Mouse (Mus musculus) intestine, embryonic 15.5 days (tissue): ENCODE measurements around the gene Sirt1. TPM values are rescaled to one million over a fixed set of nuclear protein-coding genes. Genes with fewer than 3 reads are reported as not detected.

Experiments used
- ATAC-seq: fragments of 200-750 bp; cut with Nextera tagmentation; 2 replicates; pipeline ENCODE4 v1.8.0; 2017; ENCODE audit warnings: moderate TSS enrichment, moderate library complexity
- H3K27ac ChIP-seq: fragments of 300-500 bp; sonication (generic); 2 replicates; pipeline ENCODE4 v1.5.1; 2015; ENCODE audit warnings: mild to moderate bottlenecking, inconsistent platforms
- H3K27me3 ChIP-seq: fragments of 300-500 bp; sonication (generic); replicated peaks from 2 replicates; pipeline ENCODE4 v1.6.1; 2015; ENCODE audit warnings: inconsistent platforms
- H3K36me3 ChIP-seq: fragments of 300-500 bp; sonication (generic); 2 replicates; pipeline ENCODE4 v1.6.1; 2015; ENCODE audit warnings: inconsistent platforms
- H3K4me1 ChIP-seq: fragments of 300-500 bp; sonication (generic); replicated peaks from 2 replicates; pipeline ENCODE4 v1.6.1; 2015; ENCODE audit warnings: inconsistent platforms
- H3K4me2 ChIP-seq: fragments of 300-500 bp; sonication (generic); replicated peaks from 2 replicates; pipeline ENCODE4 v1.6.1; 2015; ENCODE audit warnings: mild to moderate bottlenecking, inconsistent platforms
- H3K4me3 ChIP-seq: fragments of 300-500 bp; sonication (generic); replicated peaks from 2 replicates; pipeline ENCODE4 v1.5.1; 2015; ENCODE audit warnings: inconsistent platforms
- H3K9ac ChIP-seq: fragments of 300-500 bp; sonication (generic); 2 replicates; pipeline ENCODE4 v1.6.1; 2015; ENCODE audit warnings: inconsistent platforms
- H3K9me3 ChIP-seq: fragments of 300-500 bp; sonication (generic); 2 replicates; pipeline ENCODE4 v1.6.1; 2016; ENCODE audit warnings: inconsistent platforms
- WGBS: fragments of 180-500 bp; shearing (Covaris S2); methylation state at CpG from one replicate; pipeline ENCODE4 v1.1.7; 2015; 5-methylcytosine and 5-hydroxymethylcytosine counted together
- polyA plus RNA-seq: library from polyadenylated mRNA; unstranded; fragments of >200 nt; fragmentation: Nextera tagmentation; extraction: Ambion mirVana; gene quantifications from 2 replicates; pipeline ENCODE4 v1.2.1, GENCODE M21; 2015

The Sirt1 gene
- polyA plus RNA-seq, 1 experiment from 2014 or later, result 5.2 TPM

DNA sequence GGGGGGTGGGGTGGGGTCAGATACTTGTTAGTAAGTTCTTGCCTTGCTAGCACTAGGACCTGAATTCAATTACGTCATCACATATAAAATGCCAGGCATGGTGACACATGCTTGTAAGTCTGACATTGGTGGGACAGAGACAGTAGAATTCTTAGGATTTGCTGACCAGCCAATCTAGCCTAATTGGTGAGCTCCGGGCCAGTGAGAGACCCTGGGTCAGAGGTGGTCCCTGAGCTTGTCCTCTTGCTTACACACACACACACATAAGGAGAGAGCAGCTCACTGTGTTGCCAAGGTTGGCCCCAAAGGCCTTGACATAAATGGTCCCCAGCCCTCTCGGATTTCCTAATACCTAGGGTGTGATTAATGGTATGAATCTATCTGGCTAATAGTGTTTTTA, 101.7 kb downstream of the Sirt1 start:
- H3K4me3 ChIP-seq, result no peak overlapping the region
- no peak for ATAC-seq
- no peak overlapping the region for H3K27ac ChIP-seq
- no peaks in the 10 kb centered on the region; the same call in none of the 2 replicates for H3K36me3 ChIP-seq
- H3K4me2 ChIP-seq, result no peak overlapping the region
- WGBS, result 91% methylated on average over 3 of the region's 3 CpGs
- H3K27me3 ChIP-seq, result no peaks in the 10 kb centered on the region
- no peaks in the 10 kb centered on the region for H3K4me1 ChIP-seq
- H3K9ac ChIP-seq, result no peak overlapping the region
- no peaks in the 10 kb centered on the region for H3K9me3 ChIP-seq

DNA sequence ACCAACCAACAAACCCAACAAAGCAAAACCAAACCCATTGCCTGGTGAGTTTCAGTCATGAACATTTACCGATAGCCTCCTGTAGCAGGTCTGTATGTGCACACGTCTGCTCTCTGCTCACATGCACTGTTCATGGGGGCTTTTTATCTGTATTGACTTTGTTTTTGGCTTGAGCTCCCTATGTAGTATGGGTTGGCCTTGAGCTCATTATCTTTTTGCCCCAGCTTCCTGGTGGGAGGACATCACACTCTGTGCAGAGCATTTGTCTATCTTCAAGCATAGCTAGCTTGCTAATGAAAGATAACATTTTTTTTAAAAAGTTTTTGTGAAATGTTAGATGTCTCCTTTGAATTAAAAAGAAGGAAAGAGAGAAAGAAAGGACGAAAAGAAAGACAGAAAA, 104.5 kb downstream of the Sirt1 start:
- Histone ChIP-seq H3K9ac (no peak overlapping the region), H3K4me1 (no peaks in the 10 kb centered on the region), H3K36me3 (no peaks in the 10 kb centered on the region; the same call in none of the 2 replicates), H3K9me3 (no peaks in the 10 kb centered on the region), H3K4me2 (no peak overlapping the region), H3K4me3 (no peak overlapping the region), H3K27ac (no peak overlapping the region), H3K27me3 (no peaks in the 10 kb centered on the region)
- 90% methylated on average over 3 of the region's 3 CpGs for WGBS
- peak; percentile 56; the same call in 1 of the 2 replicates for ATAC-seq

DNA sequence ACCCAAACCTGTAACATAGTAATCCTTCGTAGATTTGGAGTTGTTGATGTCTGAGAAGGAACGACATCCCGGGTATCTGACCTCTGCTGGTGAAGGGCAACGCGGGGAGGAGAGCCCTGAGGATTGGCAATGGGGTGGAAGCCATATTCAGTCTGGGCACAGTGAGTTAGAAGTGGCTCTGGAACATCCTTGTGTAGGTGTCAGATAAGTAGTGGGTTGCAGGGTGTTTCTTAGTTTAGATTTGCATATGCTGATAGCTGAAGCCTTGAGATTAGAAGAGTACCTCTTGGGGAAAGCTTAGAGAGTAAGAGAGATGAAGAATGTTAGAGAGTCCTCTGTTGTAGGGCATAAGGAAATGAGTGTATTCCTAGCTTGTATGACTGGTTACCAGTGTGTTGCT, 108.6 kb downstream of the Sirt1 start:
- Histone ChIP-seq H3K4me2 (no peak overlapping the region), H3K9ac (no peak overlapping the region), H3K27ac (no peak overlapping the region), H3K36me3 (no peaks in the 10 kb centered on the region; the same call in 1 of the 2 replicates), H3K9me3 (no peaks in the 10 kb centered on the region), H3K4me1 (no peaks in the 10 kb centered on the region), H3K4me3 (no peak overlapping the region), H3K27me3 (no peaks in the 10 kb centered on the region)
- peak; percentile 39; the same call in 1 of the 2 replicates for ATAC-seq
- WGBS, result 89% methylated on average over 5 of the region's 5 CpGs

DNA sequence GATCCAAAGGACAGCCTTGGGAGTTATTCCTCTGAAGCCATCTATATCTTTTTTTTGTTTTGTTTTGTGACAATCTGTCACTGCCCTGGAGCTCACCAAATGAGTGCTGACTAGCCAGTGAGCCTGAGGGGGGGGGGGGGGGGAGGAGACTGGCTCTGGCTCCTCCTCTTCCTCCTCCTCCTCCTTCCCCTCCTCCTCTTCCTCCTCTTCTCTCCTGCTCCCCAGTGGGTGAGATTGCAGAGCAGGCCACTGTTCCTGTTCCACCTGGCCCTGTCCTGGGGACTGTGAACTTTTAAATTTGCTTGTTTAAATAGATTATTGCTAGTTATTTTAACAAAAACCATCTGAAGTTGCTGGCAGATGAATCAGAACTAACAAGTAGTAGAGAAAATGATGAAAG, 109.1 kb downstream of the Sirt1 start:
- Histone ChIP-seq H3K27me3 (no peaks in the 10 kb centered on the region), H3K9me3 (no peaks in the 10 kb centered on the region), H3K4me1 (no peaks in the 10 kb centered on the region), H3K4me3 (no peak overlapping the region), H3K9ac (no peak overlapping the region), H3K36me3 (no peaks in the 10 kb centered on the region; the same call in 1 of the 2 replicates), H3K27ac (no peak overlapping the region), H3K4me2 (no peak overlapping the region)
- peak; percentile 53; the same call in 1 of the 2 replicates for ATAC-seq

Other genes starting within 250 kb of the Sirt1 start
- gene Mypn, start 177.8 kb downstream of the Sirt1 start, polyA plus RNA-seq, result 0.04 and 0.08 TPM in 2 replicates
- gene Herc4, start 137.9 kb downstream of the Sirt1 start, polyA plus RNA-seq, result 30.2 and 33.3 TPM in 2 replicates
- gene Dnajc12, start 739 bp upstream of the Sirt1 start, polyA plus RNA-seq, result 8.6 and 9.8 TPM in 2 replicates
- not detected in 2 replicates for gene Gm7075, start 40.1 kb upstream of the Sirt1 start, polyA plus RNA-seq
- 0.98 and 1.3 TPM in 2 replicates for gene Ctnna3, start 48.4 kb upstream of the Sirt1 start, polyA plus RNA-seq